24 mouse cellular contexts compared by ENCODE assay signal in the genomic region with DNA sequence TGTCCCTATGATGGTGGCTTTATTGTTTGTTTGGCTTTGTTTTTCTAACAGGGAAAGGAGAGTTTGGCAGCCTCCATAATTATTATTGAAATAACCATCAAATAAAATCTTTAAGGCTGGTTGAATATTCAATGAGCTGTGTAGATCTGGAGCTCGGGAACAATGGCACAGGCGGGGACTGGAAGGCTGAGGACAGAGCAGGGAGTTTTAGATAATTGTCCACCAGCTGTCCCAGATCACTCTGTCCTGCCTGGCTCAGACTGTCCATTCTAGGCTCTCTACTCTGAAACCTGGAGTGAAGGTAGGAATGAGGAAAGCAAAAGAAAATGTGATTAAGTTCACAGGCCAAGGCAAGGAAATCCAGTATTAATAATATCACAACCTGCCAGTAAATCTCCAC.
"Had no signal": no experiment of that assay in that cellular context is flagged by ENCODE, and none has a peak within 500 bp of the region (broad histone marks: within the 10 kb centered on the region; RNA-seq: fewer than 3 reads in every experiment).

No protein-coding gene starts in this region.

- ATAC-seq: forebrain, postnatal 0 days; hindbrain, postnatal 0 days; intestine, embryonic 16.5 days had no signal

- H3K36me3 ChIP-seq: heart, embryonic 10.5 days; heart, embryonic 12.5 days; hindbrain, embryonic 13.5 days; hindbrain, embryonic 15.5 days; kidney, embryonic 15.5 days; limb, embryonic 13.5 days; limb, embryonic 15.5 days had no signal

- H3K4me1 ChIP-seq: heart, embryonic 10.5 days; heart, embryonic 12.5 days had no signal

- H3K9me3 ChIP-seq: heart, embryonic 10.5 days; heart, embryonic 12.5 days; hindbrain, embryonic 13.5 days; hindbrain, embryonic 15.5 days; kidney, embryonic 15.5 days; limb, embryonic 13.5 days; limb, embryonic 15.5 days had no signal

- DNase-seq: forebrain, postnatal 0 days; gastrocnemius, postnatal 14 days; gastrocnemius, postnatal 36 days; heart, adult 18-20 months; heart, postnatal 10 days; heart, postnatal 36 days; kidney, adult 11 months; kidney, adult 2 months; kidney, adult 9 months; kidney, postnatal 14 days; kidney, postnatal 36 days; layer of hippocampus, adult 9-11 months; layer of hippocampus, postnatal 36 days; left cerebral cortex, postnatal 4 days had no signal

- H3K4me2 ChIP-seq: heart, embryonic 12.5 days; hindbrain, embryonic 13.5 days; hindbrain, embryonic 15.5 days; kidney, embryonic 15.5 days; limb, embryonic 13.5 days; limb, embryonic 15.5 days had no signal

- H3K4me3 ChIP-seq: heart, embryonic 10.5 days; heart, embryonic 12.5 days; hindbrain, embryonic 13.5 days; hindbrain, embryonic 15.5 days; kidney, embryonic 15.5 days; limb, embryonic 13.5 days; limb, embryonic 15.5 days had no signal

- H3K27ac ChIP-seq: heart, embryonic 10.5 days; hindbrain, embryonic 13.5 days; hindbrain, embryonic 15.5 days; hindbrain, postnatal 0 days; kidney, embryonic 15.5 days; kidney, postnatal 0 days; limb, embryonic 13.5 days; limb, embryonic 15.5 days had no signal

- H3K9ac ChIP-seq: forebrain, postnatal 0 days; heart, embryonic 12.5 days; hindbrain, embryonic 13.5 days; hindbrain, embryonic 15.5 days; kidney, embryonic 15.5 days; limb, embryonic 13.5 days; limb, embryonic 15.5 days had no signal

- H3K27me3 ChIP-seq: heart, embryonic 12.5 days; hindbrain, embryonic 13.5 days; kidney, embryonic 15.5 days; limb, embryonic 13.5 days; limb, embryonic 15.5 days had no signal
